Mouse (Mus musculus) heart, embryonic 10.5 days (tissue): ENCODE measurements around the gene Enox1. TPM values are rescaled to one million over a fixed set of nuclear protein-coding genes. Genes with fewer than 3 reads are reported as not detected.

ENCODE experiments used
- DNase-seq: peaks from one replicate; pipeline ENCODE4 v3.0.0-alpha.2; 2017; ENCODE audit warnings: low spot score
- H3K27ac ChIP-seq: fragments of 300-500 bp; sonication (generic); 2 replicates; pipeline ENCODE4 v1.5.1; 2016; ENCODE audit warnings: mild to moderate bottlenecking
- H3K27me3 ChIP-seq: fragments of 300-500 bp; sonication (generic); 2 replicates; pipeline ENCODE4 v1.6.1; 2016; ENCODE audit warnings: mild to moderate bottlenecking; ENCODE audit not compliant: poor library complexity, insufficient read depth, severe bottlenecking
- H3K36me3 ChIP-seq: fragments of 300-500 bp; sonication (generic); 2 replicates; pipeline ENCODE4 v1.6.1; 2016; ENCODE audit warnings: mild to moderate bottlenecking, moderate library complexity
- H3K4me1 ChIP-seq: fragments of 300-500 bp; sonication (generic); 2 replicates; pipeline ENCODE4 v1.6.1; 2016; ENCODE audit warnings: mild to moderate bottlenecking
- H3K4me3 ChIP-seq: fragments of 300-500 bp; sonication (generic); 2 replicates; pipeline ENCODE4 v1.5.1; 2016; ENCODE audit warnings: mild to moderate bottlenecking, moderate library complexity
- H3K9me3 ChIP-seq: fragments of 300-500 bp; sonication (generic); 2 replicates; pipeline ENCODE4 v1.6.1; 2016; ENCODE audit warnings: mild to moderate bottlenecking, moderate library complexity
- WGBS: fragments of 180-500 bp; shearing (Covaris S2); methylation state at CpG from one replicate; pipeline ENCODE4 v1.1.7; 2016; 5-methylcytosine and 5-hydroxymethylcytosine counted together
- polyA plus RNA-seq: library from polyadenylated mRNA; unstranded; fragments of >200 nt; fragmentation: Nextera tagmentation; extraction: Ambion mirVana; gene quantifications from 2 replicates; pipeline ENCODE4 v1.2.1, GENCODE M21; 2016

Gene Enox1
- polyA plus RNA-seq, 1 experiment from 2014 or later, result 5.8 TPM

DNA sequence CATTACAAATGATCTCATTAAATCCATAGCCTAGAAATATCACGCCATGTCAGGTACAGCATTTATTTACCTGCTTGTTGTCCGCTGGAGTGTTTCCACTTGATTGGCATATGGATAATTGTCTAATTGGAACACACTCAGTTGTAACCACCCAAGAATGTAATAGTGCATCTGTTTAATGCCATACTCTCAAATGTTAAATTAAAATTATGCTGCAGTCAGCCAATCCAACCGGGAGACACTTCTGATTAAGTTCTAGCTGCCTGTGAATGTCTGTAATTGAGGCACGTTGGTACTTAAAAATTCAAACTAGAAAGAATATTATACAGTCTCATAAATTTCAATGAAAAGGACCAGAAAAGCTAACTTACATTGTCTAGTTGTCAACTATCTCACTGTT is 502.2 kb downstream of the Enox1 start:
- peaks cover 22% of the 10 kb centered on the region for H3K4me1 ChIP-seq
- no peak overlapping the region for H3K27ac ChIP-seq
- DNase-seq, result no peak
- no peaks in the 10 kb centered on the region for H3K36me3 ChIP-seq
- 0 out of 2 replicates have a peak, but pooled peaks cover 4% of the 10 kb centered on the region for H3K9me3 ChIP-seq
- no peaks in the 10 kb centered on the region for H3K27me3 ChIP-seq
- WGBS, result 91% methylated on average over 4 of the region's 4 CpGs
- H3K4me3 ChIP-seq, result no peak overlapping the region

DNA sequence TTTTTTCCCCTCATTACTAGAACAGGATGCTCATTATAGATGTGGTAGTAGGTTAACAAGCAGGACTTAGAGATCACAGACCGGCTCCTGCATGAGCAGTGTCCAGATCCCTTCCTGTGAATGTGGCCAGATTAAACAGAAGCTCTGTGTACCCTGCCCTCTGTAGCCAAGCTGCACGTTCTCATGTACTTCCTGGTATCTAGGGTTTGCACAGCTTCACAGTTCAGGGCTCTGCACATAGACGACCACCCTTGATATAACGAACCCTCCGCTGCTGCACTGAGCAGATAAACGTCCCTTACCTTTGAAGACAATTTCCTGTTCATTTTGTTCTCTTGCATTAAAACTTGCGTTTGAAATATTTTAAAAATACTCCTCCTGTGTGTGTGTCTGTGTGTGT is 505.7 kb downstream of the Enox1 start:
- no peaks in the 10 kb centered on the region for H3K27me3 ChIP-seq
- no peak overlapping the region for H3K4me3 ChIP-seq
- H3K9me3 ChIP-seq, result no peaks in the 10 kb centered on the region
- WGBS, result 53% methylated on average over 7 of the region's 7 CpGs
- no peak for DNase-seq
- peaks cover 16% of the 10 kb centered on the region for H3K4me1 ChIP-seq
- H3K36me3 ChIP-seq, result no peaks in the 10 kb centered on the region
- no peak overlapping the region for H3K27ac ChIP-seq

DNA sequence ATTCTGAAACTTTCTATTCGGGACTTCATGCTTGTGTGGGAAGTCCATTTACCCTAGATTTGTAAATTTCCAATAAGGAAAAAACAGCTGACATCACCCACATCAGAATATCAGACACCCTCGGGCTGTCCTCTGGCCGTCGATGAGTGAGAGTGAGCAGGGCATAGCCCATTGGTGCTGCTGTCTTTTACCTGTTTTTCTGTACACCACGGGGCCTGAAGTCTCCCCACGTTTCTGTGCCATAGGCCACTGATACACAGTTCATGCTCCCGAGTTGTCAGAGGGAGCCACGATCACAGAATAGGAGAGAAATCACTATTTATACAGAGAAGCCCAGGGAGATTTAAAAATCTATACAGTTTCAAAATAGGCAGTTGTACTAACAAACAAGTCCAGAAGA is 506.4 kb downstream of the Enox1 start:
- Histone ChIP-seq H3K27ac (0 out of 2 replicates have a peak overlapping the region, but pooled peaks have one; percentile 29), H3K4me1 (peaks cover 17% of the 10 kb centered on the region), H3K9me3 (no peaks in the 10 kb centered on the region), H3K4me3 (no peak overlapping the region), H3K36me3 (no peaks in the 10 kb centered on the region), H3K27me3 (no peaks in the 10 kb centered on the region)
- no peak for DNase-seq
- WGBS, result 71% methylated on average over 8 of the region's 8 CpGs

GRCm38 (mm10) chr14:77668096-77668495 is 511.5 kb downstream of the Enox1 start:
- no peaks in the 10 kb centered on the region for H3K9me3 ChIP-seq
- 50% methylated on average over 3 of the region's 3 CpGs for WGBS
- no peak for DNase-seq
- no peaks in the 10 kb centered on the region for H3K27me3 ChIP-seq
- no peak overlapping the region for H3K4me3 ChIP-seq
- H3K27ac ChIP-seq, result no peak overlapping the region
- no peaks in the 10 kb centered on the region for H3K36me3 ChIP-seq
- H3K4me1 ChIP-seq, result peaks cover 32% of the 10 kb centered on the region

DNA sequence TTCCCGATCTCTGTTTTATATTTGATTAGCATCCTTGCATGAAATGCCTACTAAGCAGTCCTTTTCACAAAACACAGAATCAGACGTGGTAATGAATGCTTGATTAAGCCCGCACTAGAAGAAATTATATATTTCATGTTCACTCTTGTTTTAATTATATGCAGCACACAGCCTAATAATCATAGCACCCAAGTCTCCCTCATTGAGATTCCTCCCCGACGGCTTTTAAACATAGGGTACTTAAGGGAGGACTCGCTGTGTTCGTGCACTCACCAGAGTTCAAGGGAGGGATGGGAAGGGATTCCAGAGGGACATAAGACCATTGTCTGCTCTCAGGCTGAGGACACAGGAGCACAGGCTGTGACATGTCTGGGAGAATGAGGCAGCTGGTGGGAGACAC is 512.9 kb downstream of the Enox1 start:
- H3K9me3 ChIP-seq, result no peaks in the 10 kb centered on the region
- no peaks in the 10 kb centered on the region for H3K27me3 ChIP-seq
- H3K4me1 ChIP-seq, result peaks cover 42% of the 10 kb centered on the region
- no peak overlapping the region for H3K4me3 ChIP-seq
- 87% methylated on average over 7 of the region's 7 CpGs for WGBS
- H3K36me3 ChIP-seq, result no peaks in the 10 kb centered on the region
- H3K27ac ChIP-seq, result 0 out of 2 replicates have a peak overlapping the region, but pooled peaks have one; percentile 7
- DNase-seq, result no peak

- peaks cover 47% of the 10 kb centered on the region for H3K4me1 ChIP-seq
- H3K4me3 ChIP-seq, result no peak overlapping the region
- 81% methylated on average over 5 of the region's 5 CpGs for WGBS
- no peaks in the 10 kb centered on the region for H3K27me3 ChIP-seq
- H3K27ac ChIP-seq, result peak overlapping the region; percentile 80
- no peak for DNase-seq
- H3K36me3 ChIP-seq, result no peaks in the 10 kb centered on the region
- H3K9me3 ChIP-seq, result no peaks in the 10 kb centered on the region
These were observed 514.4 kb downstream of the Enox1 start for GRCm38 (mm10) chr14:77670945-77671344.

DNA sequence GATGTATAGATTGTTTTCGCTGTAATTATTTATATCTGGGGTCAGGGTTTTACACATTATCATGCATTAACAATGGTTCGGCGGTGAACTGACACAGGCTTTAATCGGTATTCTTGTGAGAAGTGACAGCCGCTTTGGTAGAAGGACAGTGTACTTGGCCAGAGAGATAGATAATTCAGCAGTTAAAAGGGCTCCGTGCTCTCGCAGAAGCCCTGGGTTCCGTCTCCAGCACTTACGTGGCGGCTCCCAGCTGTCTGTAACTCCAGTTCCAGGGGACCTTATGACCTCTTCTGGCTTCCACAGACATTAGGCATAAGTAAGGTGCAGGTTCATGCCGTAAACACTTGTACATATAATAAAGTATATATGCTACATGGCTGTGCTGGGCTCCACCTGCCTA is 515.4 kb downstream of the Enox1 start:
- no peak for DNase-seq
- no peaks in the 10 kb centered on the region for H3K36me3 ChIP-seq
- H3K4me1 ChIP-seq, result peaks cover 47% of the 10 kb centered on the region
- H3K4me3 ChIP-seq, result no peak overlapping the region
- H3K27ac ChIP-seq, result peak overlapping the region; percentile 80
- WGBS, result 21% methylated on average over 11 of the region's 11 CpGs
- H3K27me3 ChIP-seq, result no peaks in the 10 kb centered on the region
- no peaks in the 10 kb centered on the region for H3K9me3 ChIP-seq

- Histone ChIP-seq H3K27me3 (no peaks in the 10 kb centered on the region), H3K27ac (peak overlapping the region; percentile 80), H3K4me1 (peaks cover 43% of the 10 kb centered on the region), H3K9me3 (no peaks in the 10 kb centered on the region), H3K4me3 (no peak overlapping the region), H3K36me3 (no peaks in the 10 kb centered on the region)
- no peak for DNase-seq
- 31% methylated on average over 8 of the region's 8 CpGs for WGBS
These were observed 516.6 kb downstream of the Enox1 start for GRCm38 (mm10) chr14:77673138-77673537.

- no peaks in the 10 kb centered on the region for H3K27me3 ChIP-seq
- no peaks in the 10 kb centered on the region for H3K9me3 ChIP-seq
- peaks cover 44% of the 10 kb centered on the region for H3K4me1 ChIP-seq
- H3K4me3 ChIP-seq, result no peak overlapping the region
- WGBS, result 75% methylated on average over 7 of the region's 7 CpGs
- no peak overlapping the region for H3K27ac ChIP-seq
- DNase-seq, result no peak
- H3K36me3 ChIP-seq, result no peaks in the 10 kb centered on the region
These were observed 521.4 kb downstream of the Enox1 start for GRCm38 (mm10) chr14:77677951-77678350.

DNA sequence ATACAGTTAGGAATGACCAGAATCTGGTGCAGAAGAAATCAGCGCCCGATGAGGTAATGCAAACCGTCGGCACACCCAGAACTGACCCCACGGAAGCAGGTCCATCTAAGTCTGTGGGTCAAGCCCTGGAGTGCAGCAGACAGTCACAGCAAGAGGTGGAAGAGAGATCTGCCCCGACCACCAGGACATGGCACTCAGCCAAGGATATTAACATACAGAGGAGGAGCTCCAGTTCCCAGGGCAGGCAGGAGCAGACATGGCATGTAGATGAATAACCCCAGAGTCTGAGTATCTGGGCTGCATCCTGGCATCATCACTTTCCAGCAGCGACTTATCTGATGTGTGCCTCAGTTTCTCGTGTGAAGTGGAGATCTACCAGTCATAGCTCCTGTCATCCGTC is 523.3 kb downstream of the Enox1 start:
- no peaks in the 10 kb centered on the region for H3K9me3 ChIP-seq
- no peaks in the 10 kb centered on the region for H3K36me3 ChIP-seq
- WGBS, result 57% methylated on average over 9 of the region's 9 CpGs
- no peak overlapping the region for H3K4me3 ChIP-seq
- peaks cover 32% of the 10 kb centered on the region for H3K4me1 ChIP-seq
- no peak for DNase-seq
- peak overlapping the region; percentile 43; the same call in 1 of the 2 replicates for H3K27ac ChIP-seq
- no peaks in the 10 kb centered on the region for H3K27me3 ChIP-seq

GRCm38 (mm10) chr14:77682888-77683555 is 526.5 kb downstream of the Enox1 start:
- peaks cover 31% of the 10 kb centered on the region for H3K4me1 ChIP-seq
- no peaks in the 10 kb centered on the region for H3K36me3 ChIP-seq
- no peak overlapping the region for H3K4me3 ChIP-seq
- peak overlapping the region; percentile 39 for H3K27ac ChIP-seq
- no peaks in the 10 kb centered on the region for H3K27me3 ChIP-seq
- 83% methylated on average over 10 of the region's 10 CpGs for WGBS
- H3K9me3 ChIP-seq, result no peaks in the 10 kb centered on the region
- no peak for DNase-seq

- Histone ChIP-seq H3K4me1 (no peaks in the 10 kb centered on the region), H3K4me3 (no peak overlapping the region), H3K9me3 (no peaks in the 10 kb centered on the region), H3K27me3 (no peaks in the 10 kb centered on the region), H3K27ac (no peak overlapping the region), H3K36me3 (no peaks in the 10 kb centered on the region)
- WGBS, result 81% methylated on average over 4 of the region's 4 CpGs
- DNase-seq, result no peak
These were observed 533.3 kb downstream of the Enox1 start for GRCm38 (mm10) chr14:77689816-77690215.

DNA sequence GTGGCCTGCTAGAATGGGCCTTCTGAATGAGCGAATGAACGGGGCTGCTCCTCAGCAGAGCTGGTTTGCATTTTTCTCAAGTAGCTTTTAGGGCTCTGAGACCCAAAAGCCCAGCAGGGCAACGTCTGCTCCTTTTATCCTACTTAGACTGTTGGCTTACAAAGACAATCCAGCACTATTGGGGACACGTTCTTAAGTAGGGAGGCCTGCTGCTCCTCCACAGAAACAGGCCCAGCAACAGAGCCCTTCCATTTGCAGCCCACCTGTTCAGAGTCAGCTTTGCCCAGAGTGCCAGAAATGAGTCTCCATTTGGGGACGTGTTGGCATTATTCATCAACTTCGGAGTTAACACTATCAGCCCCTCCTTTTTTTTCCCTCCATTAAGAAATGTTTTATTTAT is 548.4 kb downstream of the Enox1 start:
- no peak overlapping the region for H3K27ac ChIP-seq
- peaks cover 4% of the 10 kb centered on the region for H3K4me1 ChIP-seq
- WGBS, result 65% methylated on average over 6 of the region's 6 CpGs
- H3K9me3 ChIP-seq, result no peaks in the 10 kb centered on the region
- H3K4me3 ChIP-seq, result no peak overlapping the region
- DNase-seq, result no peak
- H3K36me3 ChIP-seq, result no peaks in the 10 kb centered on the region
- H3K27me3 ChIP-seq, result no peaks in the 10 kb centered on the region
